Mouse (Mus musculus): ENCODE measurements around the gene Fam240b. TPM values are rescaled to one million over a fixed set of nuclear protein-coding genes. Genes with fewer than 3 reads are reported as not detected.
A peak's percentile ranks its signal among the peaks of the same experiment; 100 is the strongest.
"Not testable (repeated sequence)": the region's sequence is repeated elsewhere in the genome, so short reads cannot be mapped to it uniquely, and the experiment has no call there.

Gene Fam240b
- polyA plus RNA-seq, 1 experiment from 2014 or later, result not detected

DNA sequence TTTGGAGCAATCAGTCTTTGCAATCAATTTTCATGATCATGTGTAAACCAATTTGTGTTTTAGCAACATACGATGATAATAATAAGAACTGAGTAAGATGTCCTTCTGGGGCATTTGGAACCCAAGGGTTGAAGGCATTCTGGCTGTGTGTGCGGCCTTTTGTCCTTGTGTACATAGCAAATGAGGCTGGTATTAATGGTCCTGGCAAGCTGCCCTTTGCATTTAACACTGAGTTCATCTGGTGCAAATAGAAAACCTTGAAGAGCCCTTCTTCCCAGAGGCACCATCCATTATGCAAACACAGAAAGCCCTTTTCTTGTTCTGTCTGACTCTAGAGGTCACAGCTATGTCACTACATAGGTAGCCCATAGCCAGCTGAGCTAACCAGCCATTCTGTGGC, 35.0 kb downstream of the Fam240b start:
- Histone ChIP-seq H3K4me1 (replicated peaks) (no peaks in the 10 kb centered on the region), H3K36me3 (no peaks in the 10 kb centered on the region), H3K27ac (no peak overlapping the region), H3K4me3 (no peak overlapping the region), H3K4me2 (no peak overlapping the region), H3K9me3 (0 out of 2 replicates have a peak, but pooled peaks cover 6% of the 10 kb centered on the region), H3K27me3 (no peaks in the 10 kb centered on the region), H3K9ac (no peak overlapping the region)
- 82% methylated on average over 2 of the region's 2 CpGs for WGBS
- no peak for ATAC-seq (ENCODE audit: low FRiP score)

DNA sequence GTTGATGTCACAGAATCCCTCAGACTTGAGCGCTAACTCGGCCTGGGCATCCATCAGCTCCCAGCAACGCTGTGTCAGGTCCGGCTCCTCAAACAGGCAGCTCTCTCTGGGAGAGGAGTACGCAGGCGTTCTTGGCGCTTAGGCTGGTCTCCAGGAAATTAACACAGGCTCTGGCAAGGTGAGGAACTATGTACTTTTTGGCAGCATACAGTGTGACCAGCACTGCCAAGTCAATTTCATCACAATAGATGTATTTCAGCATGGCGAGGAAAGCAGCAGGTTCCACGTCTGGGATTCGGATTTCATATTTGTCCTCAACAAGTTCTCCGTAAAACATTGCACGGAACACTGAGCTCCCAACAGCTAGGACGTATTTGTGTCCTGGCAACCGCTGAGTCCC, 39.4 kb downstream of the Fam240b start:
- Histone ChIP-seq H3K27me3 (no peaks in the 10 kb centered on the region), H3K4me3 (no peak overlapping the region), H3K4me1 (replicated peaks) (no peaks in the 10 kb centered on the region), H3K9ac (no peak overlapping the region), H3K27ac (no peak overlapping the region), H3K36me3 (no peaks in the 10 kb centered on the region), H3K9me3 (0 out of 2 replicates have a peak, but pooled peaks cover 6% of the 10 kb centered on the region), H3K4me2 (no peak overlapping the region)
- ATAC-seq (ENCODE audit: low FRiP score), result no peak
- WGBS, result 94% methylated on average over 14 of the region's 14 CpGs

DNA sequence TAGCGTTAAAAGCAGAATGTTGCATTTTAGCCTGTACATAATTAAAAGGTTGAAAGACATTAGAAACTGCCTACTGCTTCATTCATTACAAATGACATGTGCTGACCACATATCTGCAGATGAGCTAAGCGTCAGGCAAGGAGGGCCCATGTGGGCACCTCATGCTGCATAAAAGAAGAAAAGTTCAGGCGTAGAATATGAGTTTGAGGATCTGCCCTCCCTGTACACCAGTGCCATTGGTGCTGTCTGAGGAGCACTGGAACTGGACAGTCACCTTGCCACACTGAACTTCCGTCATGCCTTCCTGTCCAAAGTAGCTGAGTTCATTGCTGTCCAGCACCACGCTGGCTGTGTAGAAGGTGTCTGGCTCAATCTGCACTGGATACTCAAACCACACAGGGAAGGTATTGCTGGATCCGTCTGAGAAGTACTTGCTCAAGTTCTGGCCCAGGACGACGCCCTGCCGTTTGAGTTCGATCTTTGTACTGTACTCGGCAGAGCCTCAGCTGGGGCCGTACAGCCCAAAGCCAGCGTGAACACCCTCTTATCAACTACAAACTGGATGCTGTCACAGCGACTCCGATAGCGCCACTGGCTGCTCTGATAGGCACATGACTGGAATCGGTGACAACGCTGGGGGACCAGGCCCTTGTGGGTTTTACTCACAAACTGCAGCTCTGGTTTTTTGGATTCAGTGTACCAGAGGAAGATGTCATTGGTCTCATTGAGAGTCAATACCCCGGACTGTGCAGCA, 40.2 kb downstream of the Fam240b start:
- ATAC-seq (ENCODE audit: low FRiP score); H3K27ac ChIP-seq; H3K9me3 ChIP-seq; H3K27me3 ChIP-seq; H3K36me3 ChIP-seq; H3K4me3 ChIP-seq; H3K9ac ChIP-seq; H3K4me2 ChIP-seq; H3K4me1 ChIP-seq (replicated peaks): not testable (repeated sequence)
- 95% methylated on average over 19 of the region's 19 CpGs for WGBS

DNA sequence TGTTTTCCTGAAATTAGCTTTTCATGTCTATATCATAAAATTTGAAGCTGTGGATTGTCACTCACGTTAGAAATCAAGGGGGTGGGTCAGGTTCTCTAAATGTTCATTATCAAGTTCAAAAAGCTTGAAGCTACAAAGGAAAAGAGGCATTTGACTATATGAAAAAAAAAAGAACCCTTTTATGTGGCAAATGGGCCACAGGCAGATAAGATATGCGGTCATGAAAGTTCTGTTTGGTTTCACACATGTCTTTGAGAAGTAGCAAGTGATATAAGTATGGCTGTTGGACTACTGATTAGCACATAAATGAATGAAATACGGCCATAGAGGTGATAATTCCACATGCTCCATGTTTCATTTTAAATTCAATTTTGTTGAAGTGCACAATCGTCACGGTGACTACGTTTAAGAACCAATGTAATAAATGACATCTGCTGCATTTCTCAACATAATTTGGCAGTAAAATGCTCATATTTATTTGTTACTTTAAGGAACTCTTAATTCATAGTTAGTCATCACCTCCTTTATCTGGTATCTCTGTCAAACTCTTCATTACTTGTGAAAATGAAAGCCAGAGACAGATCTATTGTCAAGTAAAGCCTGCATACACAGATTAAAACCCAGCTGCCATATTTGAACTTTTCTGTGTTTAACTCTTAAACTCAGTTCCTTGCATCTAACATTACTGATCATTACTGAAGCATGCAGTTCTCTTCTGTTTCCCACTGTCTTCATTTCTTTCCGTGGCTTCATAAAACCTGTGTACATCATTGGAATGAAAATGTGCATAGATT, 47.4 kb downstream of the Fam240b start:
- Histone ChIP-seq H3K9me3 (no peaks in the 10 kb centered on the region), H3K4me2 (no peak overlapping the region), H3K4me1 (replicated peaks) (no peaks in the 10 kb centered on the region), H3K36me3 (no peaks in the 10 kb centered on the region), H3K9ac (no peak overlapping the region), H3K27ac (no peak overlapping the region), H3K4me3 (no peak overlapping the region), H3K27me3 (no peaks in the 10 kb centered on the region)
- ATAC-seq (ENCODE audit: low FRiP score), result no peak
- 83% methylated on average over 7 of the region's 7 CpGs for WGBS

DNA sequence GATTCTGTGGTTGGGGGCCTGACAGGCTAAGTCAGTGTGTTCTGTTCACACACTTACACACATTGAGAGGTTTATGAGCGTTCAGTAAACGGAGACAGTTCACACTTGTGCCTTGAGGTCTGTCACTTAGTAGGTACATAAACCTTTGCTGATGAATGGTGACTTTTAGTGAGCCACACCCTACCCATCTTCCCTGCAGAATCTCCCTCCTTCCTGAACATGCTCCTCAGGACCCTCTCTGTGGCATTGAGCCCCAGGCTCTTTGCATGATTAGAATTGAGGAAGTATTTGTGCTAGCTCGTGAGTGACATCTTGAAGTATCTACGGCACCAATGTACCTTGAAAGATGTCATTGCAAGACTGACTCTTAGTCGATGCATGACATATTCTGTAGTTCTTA, 48.9 kb downstream of the Fam240b start:
- Histone ChIP-seq H3K4me3 (no peak overlapping the region), H3K27ac (no peak overlapping the region), H3K36me3 (no peaks in the 10 kb centered on the region), H3K4me2 (no peak overlapping the region), H3K9ac (no peak overlapping the region), H3K4me1 (replicated peaks) (no peaks in the 10 kb centered on the region), H3K27me3 (no peaks in the 10 kb centered on the region), H3K9me3 (no peaks in the 10 kb centered on the region)
- ATAC-seq (ENCODE audit: low FRiP score), result no peak
- 88% methylated on average over 5 of the region's 5 CpGs for WGBS

DNA sequence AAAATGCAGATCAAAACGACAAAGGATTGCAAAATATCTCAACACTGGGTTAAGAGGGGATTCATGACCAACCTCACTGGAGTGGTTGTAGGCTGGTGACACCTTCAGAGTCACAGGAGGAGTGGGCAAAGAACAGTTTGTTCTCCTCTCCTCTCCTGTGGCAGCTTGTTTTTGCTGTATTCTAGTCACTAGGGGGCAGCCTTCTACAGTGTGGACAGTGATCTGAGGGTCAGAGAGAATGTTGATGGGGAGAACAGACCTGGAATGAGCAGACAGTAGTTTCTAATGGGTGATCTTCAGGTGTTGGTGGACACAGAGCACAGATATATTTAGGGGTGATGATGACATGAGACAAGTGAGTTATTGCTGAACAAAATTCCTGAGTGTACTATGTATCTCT, 49.6 kb downstream of the Fam240b start:
- Histone ChIP-seq H3K9ac (no peak overlapping the region), H3K27ac (no peak overlapping the region), H3K4me3 (no peak overlapping the region), H3K27me3 (no peaks in the 10 kb centered on the region), H3K4me2 (no peak overlapping the region), H3K36me3 (no peaks in the 10 kb centered on the region), H3K9me3 (no peaks in the 10 kb centered on the region), H3K4me1 (replicated peaks) (no peaks in the 10 kb centered on the region)
- 3% methylated on average over 1 of the region's 1 CpGs for WGBS
- no peak for ATAC-seq (ENCODE audit: low FRiP score)

DNA sequence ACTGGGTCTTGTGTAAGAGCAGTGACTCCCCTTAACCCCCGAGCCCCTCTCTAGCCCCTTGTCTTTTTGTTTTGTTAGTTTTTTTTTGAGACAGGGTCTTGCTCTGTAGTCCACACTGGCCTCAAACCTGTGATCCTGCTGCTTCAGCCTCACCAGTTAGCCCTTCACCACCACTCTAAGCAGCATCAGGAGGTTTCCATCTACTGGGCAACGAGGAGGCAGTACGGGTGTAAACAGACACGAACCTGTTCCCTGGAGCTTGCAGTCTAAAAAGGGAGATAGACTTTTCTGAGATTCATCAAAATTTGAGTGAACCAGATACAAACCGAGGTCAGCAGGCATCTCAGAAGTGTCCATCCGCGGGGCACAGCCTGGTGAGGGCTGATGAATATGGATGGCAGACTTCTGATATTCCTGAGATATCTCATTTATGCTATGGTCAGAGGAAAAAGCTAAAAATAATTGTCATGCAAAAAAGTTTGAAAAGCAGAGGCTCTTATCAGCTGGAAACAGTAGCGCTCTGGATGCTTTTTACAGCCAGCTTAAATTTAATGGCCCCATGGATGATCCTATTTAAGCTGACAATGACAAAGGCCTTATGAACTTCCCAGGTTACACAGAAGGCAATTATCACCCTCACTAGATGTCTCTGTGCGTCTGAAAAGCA, 52.2 kb downstream of the Fam240b start:
- WGBS, result 81% methylated on average over 9 of the region's 9 CpGs
- no peaks in the 10 kb centered on the region for H3K36me3 ChIP-seq
- ATAC-seq (ENCODE audit: low FRiP score), result no peak

DNA sequence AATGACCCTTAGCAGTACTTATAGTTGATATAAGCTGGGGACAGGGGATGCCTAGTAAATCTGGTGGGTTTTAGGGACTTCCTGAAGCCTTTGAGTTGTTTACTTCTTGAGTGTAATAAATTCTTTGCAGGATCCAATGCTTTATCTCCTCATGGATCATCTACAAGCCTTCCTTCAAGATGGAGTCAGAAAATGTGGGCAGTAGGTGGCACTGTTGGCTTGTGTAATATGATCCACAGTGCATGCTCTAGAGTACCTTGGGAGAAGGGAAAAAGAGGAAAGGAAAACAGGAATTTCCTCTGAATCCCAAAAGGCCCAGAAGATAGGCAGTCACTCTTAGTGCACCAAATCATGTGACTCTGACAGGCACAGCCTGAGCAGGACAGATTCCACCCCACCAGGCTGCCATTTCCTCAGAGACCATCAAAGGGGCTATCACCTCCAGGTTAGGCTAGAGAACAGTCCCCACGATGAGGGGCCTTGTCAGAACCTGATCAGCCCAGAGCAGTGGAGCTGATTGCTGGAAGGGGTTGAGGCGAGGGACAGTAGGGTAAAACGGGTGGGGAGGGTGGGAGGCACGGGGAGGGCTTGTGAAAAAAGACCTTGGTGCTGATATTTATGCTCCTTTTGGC, 54.2 kb downstream of the Fam240b start:
- H3K27me3 ChIP-seq, result no peaks in the 10 kb centered on the region
- 67% methylated on average over 4 of the region's 4 CpGs for WGBS
- peaks cover 9% of the 10 kb centered on the region; the same call in 1 of the 2 replicates for H3K36me3 ChIP-seq
- no peaks in the 10 kb centered on the region for H3K4me1 ChIP-seq (replicated peaks)
- ATAC-seq (ENCODE audit: low FRiP score), result peak; percentile 75
- no peak overlapping the region for H3K4me3 ChIP-seq
- H3K4me2 ChIP-seq, result no peak overlapping the region
- H3K27ac ChIP-seq, result no peak overlapping the region
- H3K9ac ChIP-seq, result no peak overlapping the region
- no peaks in the 10 kb centered on the region for H3K9me3 ChIP-seq

More for the DNA sequence above, 52.2 kb downstream of the Fam240b start:
- Histone ChIP-seq H3K27ac (no peak overlapping the region), H3K4me1 (replicated peaks) (no peaks in the 10 kb centered on the region), H3K4me2 (no peak overlapping the region), H3K4me3 (no peak overlapping the region), H3K27me3 (no peaks in the 10 kb centered on the region), H3K9ac (no peak overlapping the region), H3K9me3 (no peaks in the 10 kb centered on the region)

DNA sequence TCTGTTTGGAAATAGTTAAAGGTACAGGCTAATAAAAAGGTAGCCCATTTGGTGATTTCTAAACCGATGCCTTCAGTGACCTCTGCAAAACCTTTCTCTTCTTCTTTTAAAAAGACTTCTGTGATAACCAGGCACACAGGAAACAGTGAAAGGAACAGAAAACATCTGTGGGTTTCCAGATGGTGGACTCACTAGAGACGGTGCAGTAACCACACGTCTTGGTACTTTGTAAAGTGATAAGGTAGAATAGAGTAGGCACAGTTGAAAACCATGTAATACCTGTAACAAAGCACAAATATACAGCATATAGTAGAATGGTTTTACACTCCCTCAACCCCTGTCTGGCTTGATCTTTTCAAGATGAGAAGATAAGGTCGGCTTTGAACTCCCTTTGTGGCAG, 57.0 kb downstream of the Fam240b start:
- no peak for ATAC-seq (ENCODE audit: low FRiP score)
- Histone ChIP-seq H3K4me1 (replicated peaks) (no peaks in the 10 kb centered on the region), H3K4me3 (no peak overlapping the region), H3K9ac (no peak overlapping the region), H3K9me3 (no peaks in the 10 kb centered on the region), H3K4me2 (no peak overlapping the region), H3K27ac (no peak overlapping the region), H3K36me3 (peaks cover 16% of the 10 kb centered on the region), H3K27me3 (no peaks in the 10 kb centered on the region)
- WGBS, result 89% methylated on average over 4 of the region's 4 CpGs

DNA sequence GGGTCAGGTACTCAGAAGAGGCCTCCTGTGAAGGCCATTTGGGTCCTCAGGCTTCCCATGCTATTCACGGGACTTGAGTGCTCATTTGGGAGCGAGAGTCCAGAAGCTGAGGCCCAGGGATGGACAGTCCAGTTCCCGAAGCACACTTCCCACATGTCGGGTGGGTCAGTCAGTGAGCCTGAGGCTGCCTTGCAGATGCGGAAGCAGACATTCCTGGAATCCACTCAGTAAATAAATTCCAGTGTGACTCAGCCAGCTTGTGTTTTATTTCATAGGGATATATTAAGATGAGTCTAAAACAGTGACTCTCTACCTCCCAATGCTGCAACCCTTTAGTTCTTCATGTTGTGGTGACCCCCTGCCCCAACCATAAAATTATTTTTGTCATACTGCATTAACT, 58.1 kb downstream of the Fam240b start:
- peaks cover 16% of the 10 kb centered on the region for H3K36me3 ChIP-seq
- H3K27me3 ChIP-seq, result no peaks in the 10 kb centered on the region
- H3K9me3 ChIP-seq, result no peaks in the 10 kb centered on the region
- no peaks in the 10 kb centered on the region for H3K4me1 ChIP-seq (replicated peaks)
- ATAC-seq (ENCODE audit: low FRiP score), result no peak
- 89% methylated on average over 5 of the region's 5 CpGs for WGBS
- no peak overlapping the region for H3K4me2 ChIP-seq
- H3K9ac ChIP-seq, result no peak overlapping the region
- H3K27ac ChIP-seq, result no peak overlapping the region
- H3K4me3 ChIP-seq, result no peak overlapping the region

DNA sequence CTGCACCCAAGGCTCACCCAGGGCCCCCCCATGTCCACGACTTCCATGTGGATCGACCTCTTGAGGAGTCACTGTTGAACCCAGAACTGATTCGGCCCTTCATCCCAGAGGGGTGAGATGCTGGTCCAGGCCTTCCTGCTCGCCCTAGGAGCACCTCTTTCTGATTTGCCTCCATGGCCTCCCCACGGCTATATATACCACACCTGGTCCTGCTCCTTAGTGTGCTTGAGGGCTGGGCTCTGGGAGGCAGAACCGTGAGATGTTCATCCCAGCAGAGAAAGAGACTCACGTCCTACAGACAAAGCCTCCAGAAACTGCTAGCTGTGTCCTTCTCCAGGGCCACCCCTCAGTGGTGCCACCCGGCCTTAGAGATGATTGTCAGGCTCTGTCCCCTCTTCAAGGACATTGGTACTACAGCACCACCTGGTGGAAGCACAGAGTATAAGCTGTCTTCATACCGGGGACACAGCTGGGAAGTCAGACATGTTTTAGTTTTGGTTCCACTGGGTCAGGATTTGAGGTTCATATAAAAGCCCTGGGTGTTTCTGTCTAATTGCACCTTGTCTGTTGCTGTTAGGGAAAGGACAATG, 58.6 kb downstream of the Fam240b start:
- ATAC-seq (ENCODE audit: low FRiP score), result peak; percentile 52
- Histone ChIP-seq H3K4me2 (no peak overlapping the region), H3K9me3 (no peaks in the 10 kb centered on the region), H3K4me1 (replicated peaks) (no peaks in the 10 kb centered on the region), H3K9ac (no peak overlapping the region), H3K4me3 (no peak overlapping the region), H3K27me3 (no peaks in the 10 kb centered on the region), H3K36me3 (peaks cover 16% of the 10 kb centered on the region), H3K27ac (no peak overlapping the region)
- 58% methylated on average over 9 of the region's 9 CpGs for WGBS

DNA sequence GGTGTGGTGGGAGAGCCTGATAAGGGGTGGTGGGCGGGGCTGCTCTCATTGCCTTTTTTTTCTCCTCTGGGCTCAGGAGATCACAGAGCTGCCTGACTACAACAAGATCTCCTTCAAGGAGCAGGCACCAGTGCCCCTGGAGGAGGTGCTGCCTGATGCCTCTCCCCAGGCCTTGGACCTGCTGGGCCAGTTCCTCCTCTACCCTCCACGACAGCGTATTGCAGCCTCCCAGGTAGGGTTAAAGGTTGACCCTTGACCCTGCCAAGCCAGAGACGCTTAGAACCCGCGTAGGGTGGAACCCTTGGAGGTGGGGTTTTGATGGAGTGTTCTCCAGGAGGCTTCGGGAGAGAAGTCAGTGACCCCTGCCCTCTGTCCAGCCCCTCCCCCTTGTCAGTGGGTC, 59.8 kb downstream of the Fam240b start:
- WGBS, result 72% methylated on average over 7 of the region's 7 CpGs

More for the DNA sequence above, 59.8 kb downstream of the Fam240b start:
- Histone ChIP-seq H3K9ac (no peak overlapping the region), H3K36me3 (peaks cover 16% of the 10 kb centered on the region), H3K27ac (no peak overlapping the region), H3K4me2 (no peak overlapping the region), H3K9me3 (no peaks in the 10 kb centered on the region), H3K4me3 (no peak overlapping the region), H3K27me3 (no peaks in the 10 kb centered on the region), H3K4me1 (replicated peaks) (peaks cover 8% of the 10 kb centered on the region)
- ATAC-seq (ENCODE audit: low FRiP score), result no peak

Data from hindbrain, embryonic 13.5 days (tissue).